Mouse (Mus musculus): ENCODE results near the gene Fbxo22.

DNA sequence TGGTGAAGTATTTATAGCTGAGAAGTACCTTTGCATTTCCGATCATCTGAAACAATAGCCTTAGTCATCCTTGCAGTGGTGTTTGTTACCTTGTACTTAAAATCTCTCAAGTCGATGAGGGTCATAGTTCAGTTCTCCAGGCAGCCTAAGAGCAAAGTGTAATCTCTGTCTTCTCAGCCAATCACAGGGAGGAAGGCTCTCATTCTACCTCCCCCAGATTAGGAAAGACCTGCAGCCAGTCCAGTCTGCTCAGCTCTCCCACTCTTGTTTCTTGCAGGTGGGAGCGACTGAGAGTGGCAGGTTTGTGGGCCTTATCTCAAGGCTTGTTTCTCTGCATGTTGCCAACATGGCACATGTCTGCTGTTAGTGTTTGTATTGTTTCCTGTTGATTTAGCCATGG, 6.3 kb downstream of the Fbxo22 start:
- TF ChIP-seq CTCF (IDR thresholded peaks at IDR 0.05) = no peak
- TF ChIP-seq EP300 (IDR thresholded peaks at IDR 0.05) = no peak
